Mouse (Mus musculus) c-Kit-positive CD71-positive TER-119-negative erythroid progenitor cells, embryonic 14.5 days (primary cell): Measurements from ENCODE around the gene Dscam.

Experiments used
- DNase-seq: peaks from one replicate; pipeline ENCODE4 v3.0.0-alpha.2; 2013; ENCODE audit warnings: low read depth

Dscam gene

DNA sequence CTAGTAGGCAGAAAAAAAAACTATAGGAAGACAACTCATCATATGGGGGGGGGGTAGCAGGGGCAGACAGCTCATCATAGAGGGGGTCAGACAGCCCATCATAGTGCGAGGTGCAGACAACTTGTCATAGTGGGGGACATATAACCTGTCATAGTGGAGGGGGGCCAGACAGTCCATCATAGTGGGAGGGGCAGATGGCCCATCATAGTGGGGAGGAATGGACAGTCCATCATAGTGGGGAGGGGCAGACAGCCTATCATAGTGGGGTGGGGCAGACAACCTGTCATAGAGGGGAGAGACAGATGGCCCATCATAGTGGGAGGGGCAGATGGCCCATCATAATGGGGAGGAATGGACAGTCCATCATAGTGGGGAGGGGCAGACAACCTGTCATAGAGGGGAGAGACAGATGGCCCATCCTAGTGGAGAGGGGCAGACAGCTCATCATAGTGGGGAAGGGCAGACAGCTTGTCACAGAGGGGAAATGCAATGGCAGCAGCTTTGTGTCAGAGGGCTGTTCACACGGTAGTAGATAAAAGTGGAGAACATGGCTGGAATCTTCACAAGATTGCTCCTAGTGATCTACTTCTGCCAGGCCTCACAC lies 447.4 kb downstream of the Dscam start:
- no peak for DNase-seq

DNA sequence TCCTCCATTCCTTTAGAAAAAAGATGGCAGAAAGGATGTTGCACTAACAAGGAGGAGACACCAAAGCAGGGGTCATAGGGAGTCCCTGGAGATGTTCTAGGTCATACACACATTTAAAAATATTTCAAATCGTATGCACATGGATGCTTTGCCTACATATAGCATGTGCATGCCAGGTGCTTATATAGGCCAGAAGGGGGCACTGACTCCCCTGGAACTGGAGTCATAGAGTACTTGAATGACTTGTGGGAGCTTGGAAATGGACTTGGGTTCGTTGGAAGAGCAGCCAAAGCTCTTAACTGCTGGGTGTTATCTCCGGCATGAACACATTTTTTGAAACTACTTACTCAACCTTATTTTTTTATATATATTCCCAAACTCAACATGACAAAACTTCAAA lies 448.4 kb downstream of the Dscam start:
- DNase-seq, result no peak

DNA sequence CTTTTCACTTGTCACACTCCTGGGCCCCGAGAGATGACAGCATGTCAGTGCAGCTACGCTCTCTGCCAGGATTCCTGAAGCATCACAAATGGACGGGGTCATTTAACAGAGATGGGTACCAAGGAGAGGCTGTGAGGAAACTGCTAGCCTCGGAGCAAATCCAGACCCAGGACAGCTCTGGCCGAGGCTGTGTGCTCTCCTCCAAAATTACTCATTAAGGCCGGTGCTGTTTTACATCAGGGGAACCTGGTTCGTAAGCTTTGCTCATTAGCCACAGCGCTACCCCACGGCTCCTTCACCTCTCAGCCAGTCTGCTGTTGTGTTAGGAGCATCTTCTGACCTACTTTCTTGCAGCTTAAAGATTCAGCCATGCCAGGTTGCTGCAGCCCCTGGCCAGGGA lies 449.3 kb downstream of the Dscam start:
- no peak for DNase-seq

DNA sequence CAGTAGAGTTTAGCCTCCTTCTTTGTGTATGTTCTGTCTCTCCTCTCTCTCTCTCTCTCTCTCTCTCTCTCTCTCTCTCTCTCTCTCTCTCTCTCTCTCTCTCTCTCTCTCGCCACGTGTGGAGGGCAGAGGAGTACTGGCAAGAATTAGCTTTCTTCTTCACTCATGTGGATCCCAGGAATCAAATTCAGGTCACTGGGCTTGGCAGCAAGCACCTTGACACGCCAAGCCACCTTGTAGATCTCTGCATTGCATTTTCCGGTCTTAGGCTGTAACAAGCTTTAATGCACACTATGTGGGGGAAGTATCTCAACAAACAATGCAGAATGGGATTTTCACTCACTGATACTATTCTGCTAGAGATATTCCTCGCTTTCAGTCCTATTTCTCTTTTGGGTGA lies 449.9 kb downstream of the Dscam start:
- DNase-seq, result no peak

DNA sequence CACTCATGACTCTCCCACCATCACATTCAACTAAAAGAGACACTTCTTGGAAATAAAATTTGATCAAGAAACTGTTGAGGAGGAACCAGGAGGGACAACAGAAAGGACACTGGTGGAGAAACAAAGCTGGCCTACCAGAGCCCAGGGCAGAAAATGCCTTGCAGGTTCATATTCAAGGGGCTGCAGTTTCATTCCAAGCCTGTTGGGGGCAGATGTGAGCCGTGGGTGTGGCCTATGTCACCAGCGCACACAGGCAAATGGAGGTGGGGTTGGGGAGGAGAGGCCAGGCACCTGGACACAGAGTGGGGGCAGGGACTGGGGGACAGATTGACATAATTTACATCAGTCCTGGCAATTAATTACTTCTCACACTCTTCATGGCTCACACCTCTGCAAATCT lies 452.3 kb downstream of the Dscam start:
- peak; percentile 10 for DNase-seq

DNA sequence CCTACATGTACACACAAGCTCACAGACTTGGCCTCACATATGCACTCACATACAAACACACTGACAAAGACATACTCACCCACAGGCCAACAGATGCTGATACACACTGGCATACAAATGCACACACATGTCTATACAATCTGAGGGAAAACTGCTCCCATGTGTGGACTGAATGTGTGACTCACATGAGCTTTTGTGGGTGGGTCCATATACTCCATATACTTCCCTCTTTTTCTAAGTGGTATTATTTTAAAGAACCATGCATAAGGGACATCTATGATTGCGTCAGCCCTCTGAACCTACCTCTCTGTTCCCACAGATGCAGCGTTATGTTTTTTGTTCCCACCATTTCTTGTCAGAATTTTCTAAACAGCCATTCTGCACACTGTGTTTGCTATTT lies 453.9 kb downstream of the Dscam start:
- no peak for DNase-seq

DNA sequence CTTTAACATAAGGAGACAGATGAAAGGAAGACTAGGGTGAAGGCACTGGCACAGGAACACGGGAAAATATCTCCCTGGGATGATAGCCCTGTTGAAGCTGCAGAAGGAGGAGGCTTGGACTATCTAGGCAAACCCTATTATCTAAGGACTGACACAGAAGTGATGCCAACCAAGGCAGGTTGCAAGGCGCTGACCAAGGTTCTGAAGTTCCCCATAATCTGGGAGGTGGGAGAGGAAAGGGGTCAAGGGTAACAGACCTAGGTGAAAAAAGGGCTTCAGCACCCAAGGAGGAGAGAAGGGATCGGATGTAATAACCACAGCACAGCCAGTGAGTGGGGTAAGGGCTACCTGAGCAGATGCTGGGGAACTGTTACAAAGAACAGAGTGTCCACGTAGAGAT lies 458.6 kb downstream of the Dscam start:
- no peak for DNase-seq

DNA sequence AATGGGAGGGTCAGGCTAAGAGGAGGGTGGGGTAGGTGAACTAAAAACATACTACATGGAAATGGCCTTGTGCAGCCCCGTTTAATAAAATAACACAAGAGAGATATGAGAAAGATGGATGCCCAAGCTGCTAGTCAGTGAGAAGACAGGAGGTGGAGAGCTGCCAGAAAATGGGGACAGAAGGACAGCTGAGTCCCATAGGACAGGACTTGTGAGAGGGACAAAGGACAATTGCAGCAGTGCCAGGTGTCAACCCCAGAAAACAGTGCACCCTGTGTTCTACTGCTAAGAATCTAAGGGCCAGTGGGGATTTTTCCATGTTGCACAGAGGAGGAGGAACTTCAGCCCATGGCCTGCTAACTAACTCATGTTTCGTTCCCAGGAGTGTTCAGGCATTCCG lies 470.0 kb downstream of the Dscam start:
- no peak for DNase-seq

DNA sequence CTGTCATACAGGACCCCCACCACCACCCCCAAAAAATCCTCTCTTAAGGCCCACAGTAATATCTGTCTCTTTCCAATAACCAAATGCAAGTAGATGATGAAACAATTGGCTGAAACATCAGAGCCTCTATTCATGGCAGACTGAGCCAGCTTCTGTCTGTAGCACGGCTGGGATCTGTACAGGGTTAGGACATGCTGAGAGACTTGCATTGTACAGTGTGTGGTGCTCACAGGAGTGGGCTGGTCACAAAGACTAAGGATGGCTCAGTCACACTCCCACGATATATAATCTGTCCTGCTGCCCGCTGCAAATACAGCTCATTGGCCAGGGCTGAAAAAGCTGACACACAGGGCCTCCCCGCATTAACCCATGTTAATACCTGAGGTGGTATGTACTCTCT lies 474.7 kb downstream of the Dscam start:
- DNase-seq, result no peak

DNA sequence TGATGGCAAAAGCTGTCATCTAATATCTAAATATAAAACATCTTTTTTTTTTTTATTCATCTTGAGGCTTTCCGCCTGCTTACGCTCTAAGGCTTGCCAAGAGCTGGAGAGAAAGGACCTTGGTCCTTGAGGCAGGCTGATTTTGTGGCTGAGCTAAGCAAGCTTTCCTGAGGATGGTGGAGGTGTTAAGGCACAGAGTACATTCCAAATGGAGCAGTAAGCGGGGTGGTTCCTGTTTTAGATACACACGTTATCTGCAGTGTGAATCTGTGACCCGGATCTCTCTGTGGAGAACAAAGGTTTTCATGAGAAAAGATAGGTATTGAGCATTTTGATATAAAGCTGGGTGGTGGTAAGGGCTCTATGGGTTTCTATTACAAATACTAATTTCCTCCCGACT lies 479.0 kb downstream of the Dscam start:
- no peak for DNase-seq

DNA sequence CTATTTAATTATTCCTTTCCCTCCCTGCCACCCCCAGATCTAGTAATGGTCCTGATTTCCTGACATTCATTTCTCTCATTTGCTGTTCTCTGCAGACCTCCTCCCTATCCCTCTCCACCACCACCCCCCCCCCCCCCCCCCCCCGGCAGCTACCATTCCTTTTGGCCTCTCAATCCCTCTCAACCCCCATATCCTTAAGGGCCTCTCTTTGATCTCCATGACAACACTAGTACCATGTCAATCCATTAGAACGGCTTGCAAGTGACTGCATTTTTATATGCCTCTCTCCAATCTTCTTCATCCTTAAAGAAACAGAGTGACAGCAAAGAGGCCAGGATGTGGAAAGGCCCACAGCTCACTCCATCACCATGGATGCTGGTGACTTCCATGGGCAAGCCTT lies 480.5 kb downstream of the Dscam start:
- no peak for DNase-seq

DNA sequence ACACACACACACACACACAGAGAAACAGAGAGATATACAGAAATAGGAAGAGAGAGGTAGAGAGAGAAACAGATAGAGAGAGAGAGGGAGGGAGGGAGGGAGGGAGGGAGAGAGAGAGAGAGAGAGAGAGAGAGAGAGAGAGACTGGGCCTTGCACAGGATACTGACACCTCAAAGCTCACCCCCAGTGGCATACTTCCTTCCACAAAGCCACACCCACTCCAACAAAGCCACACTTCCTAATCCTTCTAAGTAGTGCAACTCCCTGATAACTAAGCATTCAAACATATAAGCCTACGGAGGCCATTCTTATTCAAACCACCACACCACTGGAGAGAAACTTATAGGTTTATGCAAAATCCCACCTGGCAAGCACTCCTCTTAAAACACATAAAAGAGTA lies 481.1 kb downstream of the Dscam start:
- no peak for DNase-seq

DNA sequence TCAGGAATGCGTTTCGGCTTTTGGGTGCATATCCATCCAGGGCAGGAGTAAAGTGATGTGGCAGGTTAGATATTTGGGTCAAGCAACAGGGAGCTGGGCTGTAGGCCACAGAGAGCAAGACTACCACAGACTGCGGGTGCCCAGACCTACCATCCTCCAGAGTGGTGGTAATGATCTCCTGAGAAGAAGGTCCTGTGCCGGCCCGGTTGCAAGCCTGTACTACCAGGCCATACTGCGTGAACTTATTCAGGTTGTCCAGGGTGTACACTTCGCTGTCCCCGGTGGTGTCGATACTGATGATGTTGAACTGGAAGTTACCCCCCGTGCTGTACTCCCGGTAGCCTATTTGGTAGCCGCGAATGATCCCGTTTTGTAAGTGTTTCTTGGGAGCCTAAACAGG lies 485.5 kb downstream of the Dscam start:
- no peak for DNase-seq

DNA sequence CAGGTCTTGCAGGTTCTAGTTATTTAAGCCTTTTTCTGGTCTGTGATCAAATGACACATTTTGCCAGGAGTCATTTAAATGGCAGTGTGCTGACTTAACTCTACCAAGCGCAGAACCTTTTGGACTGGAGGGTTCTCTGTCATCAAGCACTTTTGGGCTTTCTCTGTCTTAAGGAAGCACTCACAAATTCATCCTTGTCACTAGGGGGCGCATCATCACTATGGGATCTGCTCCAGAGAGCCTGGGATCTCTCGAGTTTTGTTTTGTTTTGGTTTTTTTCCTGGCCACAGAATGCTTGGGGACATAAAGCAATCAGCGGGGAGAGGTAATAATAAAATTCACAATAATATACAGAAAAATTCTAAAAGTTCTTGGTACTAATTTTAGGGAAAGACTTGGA lies 486.0 kb downstream of the Dscam start:
- DNase-seq, result peak; percentile 10

DNA sequence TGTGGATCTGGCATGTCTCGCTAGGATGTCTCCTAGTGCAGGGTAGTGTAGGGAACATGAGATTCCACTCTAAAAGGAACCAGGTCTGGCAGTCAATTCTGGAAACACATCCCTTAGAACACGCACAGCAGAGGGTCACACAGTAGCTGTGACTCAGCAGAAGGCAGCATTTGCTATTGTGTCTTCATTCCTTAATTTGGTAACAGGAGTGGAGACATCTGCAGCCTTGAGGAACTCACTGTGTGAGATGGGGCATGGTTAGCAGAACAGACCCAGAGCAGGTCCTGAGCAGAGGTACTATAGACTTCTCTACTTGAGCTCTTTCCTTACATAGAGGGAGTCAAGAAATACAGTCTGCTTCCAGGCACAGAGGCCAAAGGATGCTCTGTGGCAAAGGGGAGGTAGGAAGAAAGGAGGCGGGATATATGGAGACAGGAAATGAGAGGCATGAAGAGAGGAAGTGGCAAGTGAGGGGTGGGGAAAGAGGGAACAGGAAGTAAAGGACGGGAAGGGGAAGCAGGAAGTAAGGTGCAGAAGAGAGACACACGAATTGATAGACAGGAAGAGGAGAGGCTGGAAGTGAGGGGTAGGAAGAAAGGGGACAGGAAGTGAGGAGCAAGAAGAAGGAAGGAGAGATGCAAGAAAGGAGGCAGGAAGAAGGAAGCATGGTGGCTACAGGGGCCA lies 488.1 kb downstream of the Dscam start:
- DNase-seq, result no peak

DNA sequence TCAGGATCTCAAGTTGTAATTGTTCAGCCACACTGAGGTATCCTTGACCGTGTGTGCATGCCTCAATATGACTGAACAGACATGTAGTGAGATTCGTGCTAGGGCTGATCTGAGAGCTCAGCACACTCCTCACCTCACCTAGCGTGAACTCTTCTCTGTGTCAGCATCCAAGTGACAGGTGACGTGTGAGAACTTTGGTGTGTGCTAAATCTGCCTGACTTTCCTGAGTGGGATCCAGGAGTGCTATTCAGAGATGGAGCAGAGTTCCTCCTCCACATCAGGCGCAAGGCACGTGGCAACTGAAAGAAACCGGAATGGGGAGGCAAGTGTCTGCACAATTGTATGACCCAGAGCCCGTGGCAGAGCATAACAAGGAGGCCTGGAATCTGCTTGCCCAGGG lies 490.6 kb downstream of the Dscam start:
- DNase-seq, result no peak

DNA sequence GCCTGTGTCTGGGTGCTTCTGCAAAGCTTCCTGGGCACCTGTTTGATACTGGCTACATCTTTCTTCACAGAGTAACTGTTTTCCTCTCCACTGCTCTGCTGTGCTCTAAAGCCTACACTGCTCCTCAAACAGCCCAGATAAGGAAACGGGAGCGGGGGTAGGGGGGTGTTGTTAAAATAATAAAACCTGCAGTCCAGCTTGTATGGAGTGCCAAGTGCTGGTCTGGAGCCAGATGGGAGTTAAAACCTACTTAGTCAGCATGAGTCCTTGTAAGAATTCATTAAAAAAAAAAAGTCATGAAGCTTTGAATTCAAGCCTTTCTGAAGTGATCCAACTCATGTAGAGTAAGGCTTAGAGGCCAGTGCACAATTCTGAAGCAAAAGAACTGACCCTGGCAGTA lies 493.1 kb downstream of the Dscam start:
- DNase-seq, result no peak

DNA sequence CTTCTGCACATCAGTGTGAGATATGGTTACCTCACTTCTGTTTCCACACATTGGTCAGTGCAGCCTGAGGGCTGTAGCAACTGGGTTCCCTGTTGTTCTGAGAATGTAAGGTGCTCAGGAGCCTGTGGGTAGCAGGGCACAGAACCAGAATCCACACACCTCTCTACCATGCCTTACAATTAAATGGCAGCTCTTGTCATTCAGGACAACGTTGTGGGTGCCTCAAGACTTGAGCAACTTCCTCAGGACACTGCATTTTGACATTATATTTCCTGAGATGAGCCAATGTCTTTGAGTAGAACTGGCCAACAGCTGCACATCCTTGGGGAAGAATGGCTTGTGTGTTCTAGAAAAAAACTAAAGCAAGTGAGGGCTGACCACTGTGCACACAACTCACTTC lies 493.9 kb downstream of the Dscam start:
- no peak for DNase-seq

DNA sequence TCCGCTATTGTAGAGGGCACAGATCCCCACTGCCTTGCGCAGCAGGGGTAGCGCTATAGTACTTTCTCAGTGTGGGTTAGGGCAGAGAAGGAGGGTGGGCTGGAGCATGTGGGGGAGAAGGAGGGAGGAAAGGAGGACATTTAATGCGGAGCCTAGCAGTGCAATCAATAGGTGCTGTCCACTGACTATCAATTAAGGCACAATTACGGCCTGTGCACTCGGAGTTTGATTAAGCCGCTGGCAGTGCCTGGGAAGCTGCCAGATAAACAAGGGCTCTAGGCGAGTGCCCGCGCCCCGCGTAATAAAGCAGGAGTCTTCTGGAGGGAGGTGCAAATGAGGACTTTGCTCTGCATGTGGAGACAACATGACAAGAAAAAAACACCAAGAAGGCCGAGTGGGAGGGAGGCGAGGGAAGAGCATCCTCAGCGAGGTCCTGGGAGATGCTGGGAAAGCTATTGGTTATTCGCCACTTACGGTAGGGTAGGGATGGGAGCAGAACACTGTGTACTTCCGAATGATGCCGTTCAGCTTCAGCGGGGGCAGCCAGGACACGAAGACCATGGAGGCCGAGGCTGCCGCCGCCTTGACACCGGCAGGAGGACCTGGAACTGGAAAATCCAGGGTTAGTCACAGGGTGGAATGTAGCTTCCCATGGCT lies 497.2 kb downstream of the Dscam start:
- DNase-seq, result no peak

DNA sequence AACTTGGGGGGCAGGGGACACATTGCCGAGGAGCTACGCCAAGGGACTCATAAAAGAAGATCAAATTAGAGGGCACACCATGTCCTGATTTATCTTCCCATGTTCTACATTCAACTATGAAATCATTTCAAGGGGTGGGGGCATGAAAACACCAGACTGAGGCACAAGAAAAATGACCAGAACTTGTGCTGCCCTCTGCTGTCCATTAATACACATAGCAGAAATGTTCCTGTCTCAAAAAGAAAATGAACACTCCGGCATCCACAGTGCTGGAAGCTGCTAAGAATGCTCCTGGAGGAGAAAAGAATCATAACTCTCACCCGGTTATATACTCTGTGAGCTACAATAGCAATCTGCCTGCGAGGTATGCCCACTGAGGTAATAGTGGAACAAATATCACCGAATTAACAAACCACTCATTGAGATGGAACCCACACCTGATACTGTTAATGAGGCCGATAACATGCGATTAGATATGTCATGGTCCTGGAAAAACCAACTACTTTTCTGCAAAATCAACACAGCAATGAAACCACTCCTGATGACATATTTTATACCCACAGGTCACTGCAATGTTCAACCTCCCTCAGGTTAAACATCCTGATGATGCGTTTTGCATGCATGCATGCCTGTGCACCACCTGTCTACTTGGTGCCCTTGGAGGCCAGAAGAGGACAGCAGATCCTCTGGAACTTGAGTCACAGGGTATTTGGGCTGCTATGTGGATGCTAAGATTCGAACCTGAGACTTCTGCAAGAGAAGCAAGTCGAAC lies 498.8 kb downstream of the Dscam start:
- no peak for DNase-seq

DNA sequence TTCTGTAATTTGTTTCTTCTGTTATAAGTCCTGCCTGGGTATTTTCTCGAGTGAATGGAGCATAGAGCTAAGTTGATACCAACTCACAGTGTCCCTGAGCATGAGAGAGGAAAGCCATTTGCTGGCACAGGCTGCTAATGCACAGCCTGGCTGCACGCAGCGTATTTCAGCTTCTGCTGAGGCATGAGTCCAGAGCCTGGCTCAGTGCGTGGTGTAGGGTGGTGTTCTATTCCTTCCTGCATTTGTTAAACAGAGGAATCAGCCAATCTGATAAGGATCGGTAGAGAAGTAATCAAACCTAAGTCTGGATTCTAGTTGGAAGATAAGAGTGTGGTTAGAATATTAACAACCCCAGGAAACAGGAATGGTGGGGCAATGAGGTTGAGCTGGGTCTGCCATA lies 500.8 kb downstream of the Dscam start:
- no peak for DNase-seq

DNA sequence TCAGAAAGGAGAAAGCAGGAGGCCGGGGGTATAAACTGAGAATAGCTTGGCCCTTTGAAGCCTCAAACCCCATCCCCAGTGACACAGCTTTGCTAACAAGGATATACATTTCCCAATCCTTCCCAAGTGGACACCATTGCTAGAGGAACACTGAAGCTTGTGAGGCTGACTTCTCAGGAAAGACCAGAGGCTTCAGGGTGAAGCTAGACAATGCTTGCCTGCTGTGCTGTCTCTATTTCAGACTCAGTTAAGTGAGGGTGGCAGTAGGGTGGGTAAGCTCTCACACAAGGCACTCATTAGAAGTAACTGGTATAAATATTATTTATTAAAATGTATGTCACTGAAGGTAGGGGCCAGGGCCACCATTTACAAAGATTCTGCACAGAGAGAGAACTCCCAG lies 502.1 kb downstream of the Dscam start:
- no peak for DNase-seq

DNA sequence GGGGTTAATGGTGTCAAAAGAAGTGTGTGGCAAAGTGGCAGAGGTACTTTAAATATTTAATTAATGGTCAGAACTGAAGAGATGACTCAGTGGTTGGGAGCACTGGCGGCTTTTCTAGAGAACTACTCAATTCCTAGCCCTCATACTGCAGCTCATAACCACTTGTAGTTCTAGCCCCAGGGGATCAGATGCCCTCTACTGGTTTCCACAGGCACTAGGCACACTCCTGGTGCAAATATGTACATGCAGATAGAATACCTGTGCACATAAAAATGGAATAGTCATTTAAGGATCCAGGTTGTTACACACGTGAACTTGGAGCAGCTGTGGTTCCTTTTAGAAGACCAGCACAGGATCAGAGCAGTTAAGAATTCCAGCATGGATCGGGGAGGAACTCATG lies 509.5 kb downstream of the Dscam start:
- no peak for DNase-seq
